Mouse (Mus musculus): ENCODE measurements around the gene Ube2e1. TPM values are rescaled to one million over a fixed set of nuclear protein-coding genes. Genes with fewer than 3 reads are reported as not detected.

Ube2e1 gene
- polyA plus RNA-seq, 2 experiments: 51.7 to 88.3 TPM

DNA sequence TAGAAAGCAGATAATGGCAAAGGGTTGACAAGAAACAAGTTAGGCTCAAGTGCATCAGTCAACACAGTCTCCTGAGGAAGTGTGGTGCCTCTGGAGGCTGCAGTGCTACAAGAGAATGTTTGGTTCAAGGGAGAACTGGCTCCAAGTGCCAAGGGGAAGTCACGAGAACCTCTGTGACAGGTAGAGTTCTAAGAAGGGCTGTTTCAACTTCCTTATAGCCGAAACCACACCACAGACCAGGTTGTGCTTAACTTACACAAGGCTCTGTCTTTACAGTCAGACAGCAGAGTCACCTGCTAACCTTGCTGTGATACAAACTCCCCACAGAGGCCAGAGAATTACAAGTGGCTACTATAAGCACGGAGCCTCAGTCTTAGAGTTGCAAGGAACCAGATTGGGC is 30.1 kb downstream of the Ube2e1 start:
- DNase-seq (ENCODE audit: low spot score) (no peak), ATAC-seq (ENCODE audit: low FRiP score, low read depth) (no peak)
- TF ChIP-seq POLR2A (IDR thresholded peaks at IDR 0.05; ENCODE audit: borderline replicate concordance, extremely low read depth, insufficient read depth, insufficient read length): no peak
- no peaks in the 10 kb centered on the region for H3K27me3 ChIP-seq (ENCODE audit: control insufficient read depth, insufficient read depth, low read length)
- no peak overlapping the region for H3K4me2 ChIP-seq (replicated peaks; ENCODE audit: low read depth, low read length, severe bottlenecking)
- H3K27ac ChIP-seq (replicated peaks; ENCODE audit: low read depth, low read length): no peak overlapping the region
- peaks cover 11% of the 10 kb centered on the region; the same call in 1 of the 2 replicates for H3K36me3 ChIP-seq (ENCODE audit: control insufficient read depth, insufficient read depth, low read length)
- no peaks in the 10 kb centered on the region for H3K9me3 ChIP-seq (ENCODE audit: control insufficient read depth, low read length)
- H3K4me3 ChIP-seq (replicated peaks; ENCODE audit: low read length): no peak overlapping the region
- no peak overlapping the region for H3K9ac ChIP-seq (ENCODE audit: low read depth, low read length, severe bottlenecking)
- no peaks in the 10 kb centered on the region for H3K4me1 ChIP-seq (ENCODE audit: control insufficient read depth, insufficient read depth, low read length)
- WGBS: 83% methylated on average over 3 of the region's 3 CpGs

- no peaks in the 10 kb centered on the region for H3K9me3 ChIP-seq (ENCODE audit: control insufficient read depth, low read length)
- no peak for TF ChIP-seq POLR2A (IDR thresholded peaks at IDR 0.05; ENCODE audit: borderline replicate concordance, extremely low read depth, insufficient read depth, insufficient read length)
- no peak overlapping the region for H3K4me3 ChIP-seq (replicated peaks; ENCODE audit: low read length)
- ATAC-seq (ENCODE audit: low FRiP score, low read depth) (no peak), DNase-seq (ENCODE audit: low spot score) (no peak)
- no peaks in the 10 kb centered on the region for H3K27me3 ChIP-seq (ENCODE audit: control insufficient read depth, insufficient read depth, low read length)
- H3K27ac ChIP-seq (replicated peaks; ENCODE audit: low read depth, low read length): no peak overlapping the region
- H3K36me3 ChIP-seq (ENCODE audit: control insufficient read depth, insufficient read depth, low read length): peaks cover 7% of the 10 kb centered on the region; the same call in 1 of the 2 replicates
- WGBS: 94% methylated on average over 2 of the region's 2 CpGs
- no peaks in the 10 kb centered on the region for H3K4me1 ChIP-seq (ENCODE audit: control insufficient read depth, insufficient read depth, low read length)
- H3K9ac ChIP-seq (ENCODE audit: low read depth, low read length, severe bottlenecking): no peak overlapping the region
- H3K4me2 ChIP-seq (replicated peaks; ENCODE audit: low read depth, low read length, severe bottlenecking): no peak overlapping the region
Measured at GRCm38 (mm10) chr14:18300676-18301075, 31.0 kb downstream of the Ube2e1 start.

GRCm38 (mm10) chr14:18298874-18299273 is 32.8 kb downstream of the Ube2e1 start:
- 89% methylated on average over 2 of the region's 2 CpGs for whole genome bisulfite sequencing
- Histone ChIP-seq H3K9ac (ENCODE audit: low read depth, low read length, severe bottlenecking) (no peak overlapping the region), H3K4me2 (replicated peaks; ENCODE audit: low read depth, low read length, severe bottlenecking) (no peak overlapping the region), H3K27ac (replicated peaks; ENCODE audit: low read depth, low read length) (no peak overlapping the region), H3K36me3 (ENCODE audit: control insufficient read depth, insufficient read depth, low read length) (0 out of 2 replicates have a peak, but pooled peaks cover 3% of the 10 kb centered on the region), H3K4me3 (replicated peaks; ENCODE audit: low read length) (no peak overlapping the region), H3K27me3 (ENCODE audit: control insufficient read depth, insufficient read depth, low read length) (no peaks in the 10 kb centered on the region), H3K9me3 (ENCODE audit: control insufficient read depth, low read length) (no peaks in the 10 kb centered on the region), H3K4me1 (ENCODE audit: control insufficient read depth, insufficient read depth, low read length) (no peaks in the 10 kb centered on the region)
- TF ChIP-seq POLR2A (IDR thresholded peaks at IDR 0.05; ENCODE audit: borderline replicate concordance, extremely low read depth, insufficient read depth, insufficient read length): no peak
- DNase-seq (ENCODE audit: low spot score): no peak
- ATAC-seq (ENCODE audit: low FRiP score, low read depth): no peak

DNA sequence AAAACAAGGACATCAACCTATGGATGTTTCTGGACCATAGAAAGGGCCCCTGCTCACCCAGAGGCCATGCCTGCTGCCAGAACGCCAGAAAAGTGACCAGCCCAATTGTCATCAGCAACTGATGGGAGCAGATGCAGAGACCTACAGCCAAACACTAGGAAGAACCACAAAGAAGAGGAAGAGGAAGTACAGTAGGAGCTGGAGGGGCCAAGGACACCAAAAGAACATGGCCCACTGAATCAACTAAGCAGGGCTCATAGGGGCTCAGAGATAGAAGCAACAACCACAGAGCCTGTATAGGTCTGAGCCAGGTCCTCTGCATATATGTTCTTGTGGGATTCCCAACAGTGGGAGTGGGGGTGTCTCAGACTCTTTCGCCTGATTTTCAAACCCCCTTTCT is 34.2 kb downstream of the Ube2e1 start:
- no peaks in the 10 kb centered on the region for H3K4me1 ChIP-seq (ENCODE audit: control insufficient read depth, insufficient read depth, low read length)
- no peak overlapping the region for H3K27ac ChIP-seq (replicated peaks; ENCODE audit: low read depth, low read length)
- no peak overlapping the region for H3K4me3 ChIP-seq (replicated peaks; ENCODE audit: low read length)
- no peak for DNase-seq (ENCODE audit: low spot score)
- H3K27me3 ChIP-seq (ENCODE audit: control insufficient read depth, insufficient read depth, low read length): no peaks in the 10 kb centered on the region
- H3K4me2 ChIP-seq (replicated peaks; ENCODE audit: low read depth, low read length, severe bottlenecking): no peak overlapping the region
- H3K36me3 ChIP-seq (ENCODE audit: control insufficient read depth, insufficient read depth, low read length): 0 out of 2 replicates have a peak, but pooled peaks cover 3% of the 10 kb centered on the region
- no peak for TF ChIP-seq POLR2A (IDR thresholded peaks at IDR 0.05; ENCODE audit: borderline replicate concordance, extremely low read depth, insufficient read depth, insufficient read length)
- ATAC-seq (ENCODE audit: low FRiP score, low read depth): no peak
- WGBS: 91% methylated on average over 2 of the region's 2 CpGs
- no peak overlapping the region for H3K9ac ChIP-seq (ENCODE audit: low read depth, low read length, severe bottlenecking)
- H3K9me3 ChIP-seq (ENCODE audit: control insufficient read depth, low read length): no peaks in the 10 kb centered on the region

DNA sequence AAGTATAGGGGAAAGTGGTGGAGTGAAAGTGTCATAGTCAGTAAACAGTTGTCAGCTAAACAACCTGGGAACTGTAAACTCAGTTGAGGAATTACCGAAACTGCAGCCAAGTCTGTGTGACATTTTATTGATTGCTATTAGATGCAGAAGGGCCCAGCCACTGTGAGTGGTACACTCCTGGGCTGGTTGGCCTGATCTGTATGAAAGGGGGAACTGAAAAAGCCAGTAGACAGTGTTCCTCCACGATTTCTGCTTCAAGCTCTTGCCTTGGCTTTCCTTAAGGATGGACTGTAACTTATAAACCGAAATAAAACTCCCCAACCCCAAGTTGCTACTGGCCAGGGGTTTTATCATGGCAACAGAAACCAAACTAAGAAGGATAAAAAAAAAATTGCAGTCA is 39.1 kb downstream of the Ube2e1 start:
- 70% methylated on average over 3 of the region's 3 CpGs for WGBS
- Histone ChIP-seq H3K27me3 (ENCODE audit: control insufficient read depth, insufficient read depth, low read length) (no peaks in the 10 kb centered on the region), H3K9me3 (ENCODE audit: control insufficient read depth, low read length) (no peaks in the 10 kb centered on the region), H3K4me3 (replicated peaks; ENCODE audit: low read length) (no peak overlapping the region), H3K27ac (replicated peaks; ENCODE audit: low read depth, low read length) (no peak overlapping the region), H3K4me2 (replicated peaks; ENCODE audit: low read depth, low read length, severe bottlenecking) (no peak overlapping the region), H3K4me1 (ENCODE audit: control insufficient read depth, insufficient read depth, low read length) (0 out of 2 replicates have a peak, but pooled peaks cover 13% of the 10 kb centered on the region), H3K9ac (ENCODE audit: low read depth, low read length, severe bottlenecking) (no peak overlapping the region), H3K36me3 (ENCODE audit: control insufficient read depth, insufficient read depth, low read length) (no peaks in the 10 kb centered on the region)
- no peak for ATAC-seq (ENCODE audit: low FRiP score, low read depth)
- no peak for TF ChIP-seq POLR2A (IDR thresholded peaks at IDR 0.05; ENCODE audit: borderline replicate concordance, extremely low read depth, insufficient read depth, insufficient read length)
- no peak for DNase-seq (ENCODE audit: low spot score)

GRCm38 (mm10) chr14:18292111-18292510 is 39.5 kb downstream of the Ube2e1 start:
- no peak overlapping the region for H3K27ac ChIP-seq (replicated peaks; ENCODE audit: low read depth, low read length)
- no peak for TF ChIP-seq POLR2A (IDR thresholded peaks at IDR 0.05; ENCODE audit: borderline replicate concordance, extremely low read depth, insufficient read depth, insufficient read length)
- H3K27me3 ChIP-seq (ENCODE audit: control insufficient read depth, insufficient read depth, low read length): no peaks in the 10 kb centered on the region
- DNase-seq (ENCODE audit: low spot score) (no peak), ATAC-seq (ENCODE audit: low FRiP score, low read depth) (no peak)
- H3K9ac ChIP-seq (ENCODE audit: low read depth, low read length, severe bottlenecking): no peak overlapping the region
- no peaks in the 10 kb centered on the region for H3K9me3 ChIP-seq (ENCODE audit: control insufficient read depth, low read length)
- H3K4me2 ChIP-seq (replicated peaks; ENCODE audit: low read depth, low read length, severe bottlenecking): no peak overlapping the region
- H3K36me3 ChIP-seq (ENCODE audit: control insufficient read depth, insufficient read depth, low read length): no peaks in the 10 kb centered on the region
- H3K4me1 ChIP-seq (ENCODE audit: control insufficient read depth, insufficient read depth, low read length): 0 out of 2 replicates have a peak, but pooled peaks cover 13% of the 10 kb centered on the region
- no peak overlapping the region for H3K4me3 ChIP-seq (replicated peaks; ENCODE audit: low read length)
- 89% methylated on average over 3 of the region's 3 CpGs for WGBS
